Mouse (Mus musculus) limb, embryonic 14.5 days (tissue): ENCODE data around the gene Fam160a2. TPM values are rescaled to one million over a fixed set of nuclear protein-coding genes. Genes with fewer than 3 reads are reported as not detected.
"Not testable (repeated sequence)": the region's sequence is repeated elsewhere in the genome, so short reads cannot be mapped to it uniquely, and the experiment has no call there.

ENCODE experiments used
- ATAC-seq: fragments of 200-750 bp; cut with Nextera tagmentation; 2 replicates; pipeline ENCODE4 v1.8.0; 2017; ENCODE audit warnings: low read depth, moderate number of reproducible peaks, moderate TSS enrichment; ENCODE audit not compliant: low FRiP score
- DNase-seq: peaks from one replicate; pipeline ENCODE4 v3.0.0-alpha.2; 2015; ENCODE audit warnings: low spot score
- H3K27ac ChIP-seq: fragments of 300-500 bp; sonication (generic); replicated peaks from 2 replicates; pipeline ENCODE4 v1.5.1; 2014; ENCODE audit warnings: low read depth, mild to moderate bottlenecking, low read length, moderate library complexity, mixed read lengths
- H3K27me3 ChIP-seq: fragments of 300-500 bp; sonication (generic); 2 replicates; pipeline ENCODE4 v1.6.1; 2014; ENCODE audit warnings: low read length, mixed read lengths; ENCODE audit not compliant: control insufficient read depth, insufficient read depth
- H3K36me3 ChIP-seq: fragments of 300-500 bp; sonication (generic); 2 replicates; pipeline ENCODE4 v1.6.1; 2014; ENCODE audit warnings: mild to moderate bottlenecking, low read length, moderate library complexity, mixed read lengths; ENCODE audit not compliant: control insufficient read depth, insufficient read depth
- H3K4me1 ChIP-seq: fragments of 300-500 bp; sonication (generic); 2 replicates; pipeline ENCODE4 v1.6.1; 2014; ENCODE audit warnings: antibody characterized with exemption, low read length, mixed read lengths; ENCODE audit not compliant: control insufficient read depth, insufficient read depth
- H3K4me2 ChIP-seq: fragments of 300-500 bp; sonication (generic); replicated peaks from 2 replicates; pipeline ENCODE4 v1.6.1; 2014; ENCODE audit warnings: low read depth, mild to moderate bottlenecking, low read length, moderate library complexity; ENCODE audit not compliant: severe bottlenecking
- H3K4me3 ChIP-seq: fragments of 300-500 bp; sonication (generic); replicated peaks from 2 replicates; pipeline ENCODE4 v1.5.1; 2014; ENCODE audit warnings: low read length
- H3K9ac ChIP-seq: fragments of 300-500 bp; sonication (generic); 2 replicates; pipeline ENCODE4 v1.6.1; 2014; ENCODE audit warnings: mild to moderate bottlenecking, low read depth, low read length, moderate library complexity; ENCODE audit not compliant: severe bottlenecking
- H3K9me3 ChIP-seq: fragments of 300-500 bp; sonication (generic); 2 replicates; pipeline ENCODE4 v1.6.1; 2016; ENCODE audit warnings: low read length; ENCODE audit not compliant: control insufficient read depth
- POLR2A ChIP-seq: fragments of 200-500 bp; IDR thresholded peaks from 2 replicates; pipeline ENCODE4 v1.8.0; 2012; ENCODE audit warnings: inconsistent platforms, mild to moderate bottlenecking, moderate library complexity, borderline replicate concordance; ENCODE audit not compliant: insufficient read depth, insufficient read length; ENCODE audit errors: extremely low read depth
- WGBS: fragments of 180-500 bp; shearing (Covaris S2); extraction: QIAGEN DNeasy Blood & Tissue Kit; methylation state at CpG from one replicate; pipeline ENCODE4 v1.1.7; 2014; 5-methylcytosine and 5-hydroxymethylcytosine counted together
- polyA plus RNA-seq, 2 experiments: library from polyadenylated mRNA; depleted of rRNA in 1 of 2; stranded (reverse) in 1 of 2; unstranded in 1 of 2; fragments of >200 nt; fragmentation: Nextera tagmentation in 1 of 2; extraction: Ambion mirVana in 1 of 2; gene quantifications; 2 replicates each; pipeline versions ENCODE4 v1.2.1 to v1.2.3; 2012 to 2014

Fam160a2 gene
- polyA plus RNA-seq, 2 experiments, result 39.3 to 45.7 TPM

- no peak for ATAC-seq
- no peak overlapping the region for H3K9ac ChIP-seq
- H3K36me3 ChIP-seq, result peaks cover 36% of the 10 kb centered on the region
- no peak overlapping the region for H3K4me3 ChIP-seq
- no peaks in the 10 kb centered on the region for H3K4me1 ChIP-seq
- TF ChIP-seq POLR2A, result no peak
- no peak for DNase-seq
- no peaks in the 10 kb centered on the region for H3K27me3 ChIP-seq
- WGBS, result 90% methylated on average over 4 of the region's 4 CpGs
- no peak overlapping the region for H3K27ac ChIP-seq
- no peak overlapping the region for H3K4me2 ChIP-seq
- no peaks in the 10 kb centered on the region for H3K9me3 ChIP-seq
Observed at GRCm38 (mm10) chr7:105373509-105373908, 26.3 kb downstream of the Fam160a2 start.

- peaks cover 30% of the 10 kb centered on the region for H3K36me3 ChIP-seq
- H3K4me1 ChIP-seq, result no peaks in the 10 kb centered on the region
- H3K4me3 ChIP-seq, result no peak overlapping the region
- no peak for DNase-seq
- H3K9me3 ChIP-seq, result no peaks in the 10 kb centered on the region
- no peak overlapping the region for H3K27ac ChIP-seq
- no peak for TF ChIP-seq POLR2A
- H3K27me3 ChIP-seq, result no peaks in the 10 kb centered on the region
- no peak overlapping the region for H3K4me2 ChIP-seq
- no peak overlapping the region for H3K9ac ChIP-seq
- no peak for ATAC-seq
- WGBS, result 86% methylated on average over 1 of the region's 1 CpGs
Observed at GRCm38 (mm10) chr7:105372912-105373311, 26.9 kb downstream of the Fam160a2 start.

- no peak overlapping the region for H3K4me3 ChIP-seq
- no peak overlapping the region for H3K4me2 ChIP-seq
- DNase-seq (no peak), ATAC-seq (no peak)
- H3K27me3 ChIP-seq, result no peaks in the 10 kb centered on the region
- H3K27ac ChIP-seq, result no peak overlapping the region
- H3K9ac ChIP-seq, result no peak overlapping the region
- no peak for TF ChIP-seq POLR2A
- no peaks in the 10 kb centered on the region for H3K4me1 ChIP-seq
- H3K9me3 ChIP-seq, result no peaks in the 10 kb centered on the region
- H3K36me3 ChIP-seq, result peaks cover 5% of the 10 kb centered on the region
- 96% methylated on average over 4 of the region's 4 CpGs for WGBS
Observed at GRCm38 (mm10) chr7:105368521-105368920, 31.3 kb downstream of the Fam160a2 start.

- TF ChIP-seq POLR2A, result no peak
- H3K4me1 ChIP-seq, result no peaks in the 10 kb centered on the region
- H3K27me3 ChIP-seq, result no peaks in the 10 kb centered on the region
- H3K27ac ChIP-seq, result no peak within 1 kb of the TSS
- no peaks in the 10 kb centered on the region for H3K9me3 ChIP-seq
- ATAC-seq (no peak), DNase-seq (no peak)
- no peak within 1 kb of the TSS for H3K4me2 ChIP-seq
- peaks cover 3% of the 10 kb centered on the region; the same call in 1 of the 2 replicates for H3K36me3 ChIP-seq
- H3K4me3 ChIP-seq, result no peak within 1 kb of the TSS
- no peak within 1 kb of the TSS for H3K9ac ChIP-seq
- 97% methylated on average over 1 of the region's 1 CpGs for WGBS
Observed at GRCm38 (mm10) chr7:105367930-105368329, 31.9 kb downstream of the Fam160a2 start, which contains the start of gene Olfr692. Gene Olfr692 (plus strand): TSS chr7:105368230.

- no peaks in the 10 kb centered on the region for H3K4me1 ChIP-seq
- no peak overlapping the region for H3K4me3 ChIP-seq
- no peaks in the 10 kb centered on the region for H3K27me3 ChIP-seq
- H3K27ac ChIP-seq, result no peak overlapping the region
- no peak for DNase-seq
- ATAC-seq, result no peak
- H3K36me3 ChIP-seq, result no peaks in the 10 kb centered on the region
- no peak overlapping the region for H3K4me2 ChIP-seq
- WGBS, result 82% methylated on average over 5 of the region's 5 CpGs
- TF ChIP-seq POLR2A, result no peak
- H3K9ac ChIP-seq, result no peak overlapping the region
- no peaks in the 10 kb centered on the region for H3K9me3 ChIP-seq
Observed at GRCm38 (mm10) chr7:105367268-105367667, 32.6 kb downstream of the Fam160a2 start.

- Histone ChIP-seq H3K9me3 (no peaks in the 10 kb centered on the region), H3K4me3 (no peak overlapping the region), H3K4me2 (no peak overlapping the region), H3K27me3 (no peaks in the 10 kb centered on the region), H3K27ac (no peak overlapping the region), H3K4me1 (no peaks in the 10 kb centered on the region), H3K36me3 (no peaks in the 10 kb centered on the region), H3K9ac (no peak overlapping the region)
- no peak for TF ChIP-seq POLR2A
- ATAC-seq, result no peak
- whole genome bisulfite sequencing, result 83% methylated on average over 2 of the region's 2 CpGs
- DNase-seq, result no peak
Observed at GRCm38 (mm10) chr7:105361713-105362112, 38.1 kb downstream of the Fam160a2 start.

GRCm38 (mm10) chr7:105356487-105356886, 43.4 kb downstream of the Fam160a2 start:
- H3K9ac ChIP-seq, ATAC-seq, H3K36me3 ChIP-seq, H3K4me2 ChIP-seq, H3K4me1 ChIP-seq, H3K4me3 ChIP-seq, H3K27me3 ChIP-seq, H3K9me3 ChIP-seq, DNase-seq, H3K27ac ChIP-seq: not testable (repeated sequence)
- 87% methylated on average over 1 of the region's 2 CpGs for WGBS

GRCm38 (mm10) chr7:105356064-105356463, 43.8 kb downstream of the Fam160a2 start:
- not testable (repeated sequence) for H3K4me2 ChIP-seq, ATAC-seq, H3K9me3 ChIP-seq, H3K36me3 ChIP-seq, H3K9ac ChIP-seq, H3K4me3 ChIP-seq, H3K27me3 ChIP-seq, H3K27ac ChIP-seq, DNase-seq, H3K4me1 ChIP-seq
- WGBS, result no CpG with 5 or more reads among the region's 5 CpGs
